Mouse (Mus musculus) testis, adult 2 months (tissue): ENCODE results near the gene Pld2. TPM values are rescaled to one million over a fixed set of nuclear protein-coding genes. Genes with fewer than 3 reads are reported as not detected.

Experiments
- H3K27ac ChIP-seq: fragments of 200-500 bp; 2 replicates; pipeline ENCODE4 v1.5.1; 2012; ENCODE audit warnings: low read depth, low read length; ENCODE audit not compliant: control insufficient read depth, insufficient read depth
- H3K27me3 ChIP-seq: fragments of 200-500 bp; 2 replicates; pipeline ENCODE4 v1.6.1; 2012; ENCODE audit warnings: mild to moderate bottlenecking, low read length, moderate library complexity; ENCODE audit not compliant: control insufficient read depth, insufficient read depth
- H3K36me3 ChIP-seq: fragments of 200-500 bp; 2 replicates; pipeline ENCODE4 v1.6.1; 2012; ENCODE audit warnings: mild to moderate bottlenecking, low read length; ENCODE audit not compliant: control insufficient read depth, insufficient read depth
- H3K4me1 ChIP-seq: fragments of 200-500 bp; 2 replicates; pipeline ENCODE4 v1.6.1; 2012; ENCODE audit warnings: low read length; ENCODE audit not compliant: control insufficient read depth, insufficient read depth
- H3K4me3 ChIP-seq: fragments of 200-500 bp; 2 replicates; pipeline ENCODE4 v1.5.1; 2012; ENCODE audit warnings: low read depth, mild to moderate bottlenecking, low read length, moderate library complexity, mixed read lengths; ENCODE audit not compliant: control insufficient read depth
- CTCF ChIP-seq: fragments of 200-500 bp; IDR thresholded peaks from 2 replicates; pipeline ENCODE4 v1.5.1; 2012; ENCODE audit warnings: low read depth, mild to moderate bottlenecking, inconsistent platforms, low read length, moderate library complexity; ENCODE audit not compliant: control insufficient read depth, insufficient read depth, insufficient replicate concordance
- POLR2A ChIP-seq: fragments of 200-500 bp; IDR thresholded peaks from 2 replicates; pipeline ENCODE4 v1.6.1; 2012; ENCODE audit warnings: low read depth, mild to moderate bottlenecking, inconsistent platforms, low read length, moderate library complexity; ENCODE audit not compliant: control insufficient read depth
- polyA plus RNA-seq: library from polyadenylated mRNA; depleted of rRNA; stranded (reverse); fragments of >200 nt; gene quantifications from 2 replicates; pipeline ENCODE4 v1.2.3, GENCODE M21; 2012

Gene Pld2
- polyA plus RNA-seq, 1 experiment = 1.2 TPM

DNA sequence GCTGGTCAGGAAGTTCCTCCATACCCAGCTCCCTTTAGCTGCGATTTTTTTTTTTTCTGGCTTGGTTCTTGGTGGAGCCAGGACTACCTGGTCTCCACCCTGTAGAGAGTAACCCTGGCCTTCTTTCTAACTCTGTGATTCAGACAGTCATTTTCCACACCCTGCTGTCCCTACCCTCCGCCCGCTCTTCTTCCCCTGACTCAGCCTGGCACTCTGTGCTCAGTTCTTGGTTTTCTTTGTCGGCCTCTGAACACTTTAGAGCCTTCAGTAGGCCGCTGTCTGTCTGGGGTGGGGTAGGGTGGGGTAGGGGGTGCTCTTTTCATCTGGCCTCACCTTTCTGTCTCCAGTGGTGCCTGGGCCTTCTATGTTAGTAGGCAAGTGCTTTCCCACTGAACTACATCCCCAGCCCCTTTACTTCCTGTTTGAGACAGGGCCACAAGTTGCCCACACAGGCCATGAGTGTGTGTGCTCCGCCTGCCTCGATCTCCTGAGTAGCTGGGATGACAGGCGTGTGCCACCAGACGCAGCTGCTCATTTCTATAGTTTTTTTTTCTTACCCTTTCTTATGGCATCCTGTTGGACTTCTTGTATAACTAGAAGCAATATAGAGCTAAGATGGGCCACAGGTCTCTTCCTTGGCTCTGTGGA, 40.0 kb downstream of the Pld2 start:
- H3K36me3 ChIP-seq = no peaks in the 10 kb centered on the region
- no peak overlapping the region for H3K4me3 ChIP-seq
- no peak overlapping the region for H3K27ac ChIP-seq
- no peaks in the 10 kb centered on the region for H3K4me1 ChIP-seq
- H3K27me3 ChIP-seq = no peaks in the 10 kb centered on the region
- TF ChIP-seq CTCF (no peak), POLR2A (no peak)

DNA sequence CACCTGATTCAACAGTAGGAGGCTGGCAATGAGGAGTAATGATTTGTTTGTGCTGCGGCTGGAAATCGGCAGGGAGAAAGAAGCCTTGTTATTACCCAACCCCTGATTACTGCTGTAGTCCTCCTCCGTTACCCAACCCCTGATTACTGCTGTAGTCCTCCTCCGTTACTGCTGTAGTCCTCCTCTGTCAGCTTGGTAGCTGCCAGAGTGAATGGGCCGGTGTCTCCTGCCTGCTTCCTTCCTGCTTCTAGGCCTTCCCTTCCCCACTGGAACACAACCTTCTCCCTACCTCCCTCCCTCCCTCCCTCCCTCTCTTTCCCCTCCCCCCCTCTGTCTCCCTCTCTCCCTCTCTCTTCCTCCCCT, 40.5 kb downstream of the Pld2 start:
- Histone ChIP-seq H3K27ac (no peak overlapping the region), H3K36me3 (no peaks in the 10 kb centered on the region), H3K27me3 (no peaks in the 10 kb centered on the region), H3K4me1 (0 out of 2 replicates have a peak, but pooled peaks cover under 1% of the 10 kb centered on the region), H3K4me3 (no peak overlapping the region)
- TF ChIP-seq POLR2A (no peak), CTCF (no peak)

DNA sequence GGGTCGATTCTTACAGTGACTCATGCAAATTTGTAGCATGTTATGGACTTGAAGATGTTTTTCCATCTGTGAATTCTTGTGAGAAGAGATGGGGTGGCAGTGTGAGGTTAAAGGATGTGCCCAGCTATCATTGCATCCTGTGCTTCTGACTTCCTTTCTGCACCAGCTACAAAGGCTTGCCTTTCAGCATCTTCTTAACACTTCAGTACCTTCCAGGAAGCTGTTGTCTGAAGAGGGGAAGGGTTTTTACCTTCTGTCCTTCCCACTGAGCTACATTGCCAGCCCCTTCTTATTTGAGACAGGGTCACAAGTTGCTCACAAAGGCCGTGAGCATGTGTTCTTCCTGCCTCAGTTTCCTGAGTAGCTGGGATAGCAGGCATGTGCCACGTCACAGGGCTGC, 41.1 kb downstream of the Pld2 start:
- Histone ChIP-seq H3K4me3 (no peak overlapping the region), H3K36me3 (no peaks in the 10 kb centered on the region), H3K4me1 (0 out of 2 replicates have a peak, but pooled peaks cover 2% of the 10 kb centered on the region), H3K27me3 (no peaks in the 10 kb centered on the region), H3K27ac (no peak overlapping the region)
- TF ChIP-seq CTCF = no peak
- no peak for TF ChIP-seq POLR2A

DNA sequence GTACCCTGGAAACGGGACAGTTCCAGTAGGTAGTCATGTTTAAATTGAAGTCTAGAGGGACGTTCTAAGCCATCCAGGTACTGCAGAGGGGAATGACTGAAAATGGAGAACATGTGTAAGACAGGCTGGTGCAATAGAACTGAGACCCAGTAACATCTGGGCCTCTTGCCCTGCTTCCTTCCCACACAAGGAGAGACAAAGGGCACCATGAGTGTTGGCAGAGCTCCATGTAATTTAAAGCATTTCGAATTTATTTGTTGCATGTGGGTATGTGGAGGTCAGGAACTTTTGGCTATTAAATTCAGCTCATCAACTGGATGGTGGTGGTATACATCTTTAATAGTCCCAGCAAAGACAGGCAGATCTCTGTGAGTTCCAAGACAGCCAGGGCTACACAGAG, 42.3 kb downstream of the Pld2 start:
- Histone ChIP-seq H3K27ac (no peak overlapping the region), H3K4me1 (0 out of 2 replicates have a peak, but pooled peaks cover 2% of the 10 kb centered on the region), H3K27me3 (no peaks in the 10 kb centered on the region), H3K36me3 (no peaks in the 10 kb centered on the region), H3K4me3 (no peak overlapping the region)
- TF ChIP-seq CTCF = no peak
- no peak for TF ChIP-seq POLR2A

DNA sequence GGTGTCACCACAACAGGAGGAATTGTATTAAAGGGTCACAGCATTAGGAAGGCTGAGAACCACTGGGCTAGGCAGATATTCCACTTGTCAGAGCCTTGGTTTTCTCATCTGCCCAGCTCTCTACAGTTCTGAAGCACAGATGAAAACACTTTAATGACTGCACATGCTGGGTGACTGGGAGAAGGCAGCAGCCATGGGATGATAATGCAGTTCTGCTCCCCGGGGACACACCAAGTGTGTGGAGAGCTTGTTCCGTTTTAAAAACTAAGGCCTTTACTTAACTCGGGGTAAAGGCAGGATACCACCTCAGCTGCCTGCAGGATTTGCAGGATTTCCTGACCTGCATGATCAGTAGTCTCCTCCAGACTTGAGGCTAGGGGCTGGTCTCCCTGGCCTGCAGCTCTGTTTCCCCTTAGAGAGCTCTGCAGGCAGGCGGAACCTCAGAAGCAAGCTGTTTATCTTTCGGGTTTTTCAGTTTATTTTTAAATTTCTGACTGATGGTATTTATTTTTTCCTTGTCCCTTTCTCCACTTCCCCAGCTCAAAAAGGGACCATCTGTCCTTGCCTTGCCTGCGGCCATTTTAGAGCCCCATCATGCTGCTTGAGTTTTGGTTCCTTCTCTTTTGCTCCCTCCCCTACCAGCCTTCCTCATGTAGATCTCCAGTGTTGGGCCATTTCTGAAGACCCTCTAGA, 43.3 kb downstream of the Pld2 start:
- Histone ChIP-seq H3K36me3 (no peaks in the 10 kb centered on the region), H3K27ac (no peak overlapping the region), H3K27me3 (no peaks in the 10 kb centered on the region), H3K4me1 (0 out of 2 replicates have a peak, but pooled peaks cover 2% of the 10 kb centered on the region), H3K4me3 (no peak overlapping the region)
- TF ChIP-seq CTCF = no peak
- no peak for TF ChIP-seq POLR2A

DNA sequence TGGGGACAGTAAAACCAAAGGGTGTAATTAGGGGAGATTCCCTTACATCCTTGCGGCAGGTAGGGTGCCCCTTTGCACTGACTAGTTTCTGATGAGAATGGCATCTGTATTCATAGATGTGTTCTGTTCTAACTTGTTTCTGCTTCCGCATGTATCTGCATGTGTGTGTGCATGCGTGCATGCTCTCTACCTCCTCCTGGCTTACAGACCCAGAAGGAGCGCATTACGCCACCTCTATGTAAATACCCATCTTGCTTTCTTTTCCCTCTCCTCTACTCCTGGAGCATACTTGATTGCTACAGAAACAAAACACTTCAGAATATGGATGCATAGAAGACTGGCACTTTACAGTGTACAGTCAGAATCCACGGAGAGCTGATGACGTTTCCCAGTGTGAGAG, 43.9 kb downstream of the Pld2 start:
- Histone ChIP-seq H3K27me3 (no peaks in the 10 kb centered on the region), H3K4me1 (0 out of 2 replicates have a peak, but pooled peaks cover 2% of the 10 kb centered on the region), H3K4me3 (no peak overlapping the region), H3K27ac (no peak overlapping the region), H3K36me3 (no peaks in the 10 kb centered on the region)
- no peak for TF ChIP-seq CTCF
- TF ChIP-seq POLR2A = no peak

DNA sequence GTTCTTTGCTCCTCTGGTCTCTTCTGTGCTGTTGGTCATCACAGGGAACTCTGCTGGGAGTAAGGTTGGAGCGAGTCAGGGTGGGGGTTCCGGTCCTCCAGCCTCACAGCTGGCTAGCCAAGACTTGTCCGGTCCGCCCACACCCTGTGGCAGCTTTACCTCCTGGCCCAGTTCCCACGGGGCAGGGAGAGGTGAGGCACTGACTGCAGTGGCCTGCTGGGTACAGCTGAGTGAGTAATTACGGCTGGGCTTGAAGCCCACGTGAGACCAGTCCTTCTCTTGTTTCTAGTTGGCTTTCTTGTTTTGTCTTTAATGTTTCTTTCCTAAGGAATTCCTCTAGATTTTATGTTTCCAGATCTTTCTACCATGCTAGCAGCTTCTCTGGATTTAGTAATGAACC, 45.6 kb downstream of the Pld2 start:
- TF ChIP-seq POLR2A (no peak), CTCF (no peak)
- H3K27ac ChIP-seq = no peak overlapping the region
- H3K27me3 ChIP-seq = no peaks in the 10 kb centered on the region
- no peak overlapping the region for H3K4me3 ChIP-seq
- H3K36me3 ChIP-seq = no peaks in the 10 kb centered on the region
- 0 out of 2 replicates have a peak, but pooled peaks cover 2% of the 10 kb centered on the region for H3K4me1 ChIP-seq
